Mouse (Mus musculus) limb, embryonic 13.5 days (tissue): Measurements from ENCODE around the gene Ptprn2. TPM values are rescaled to one million over a fixed set of nuclear protein-coding genes. Genes with fewer than 3 reads are reported as not detected.
"Not testable (repeated sequence)": the region's sequence is repeated elsewhere in the genome, so short reads cannot be mapped to it uniquely, and the experiment has no call there.

Source experiments
- ATAC-seq: fragments of 200-750 bp; cut with Nextera tagmentation; 2 replicates; pipeline ENCODE4 v1.8.0; 2017; ENCODE audit warnings: low read depth, moderate number of reproducible peaks, moderate TSS enrichment; ENCODE audit not compliant: low FRiP score
- H3K27ac ChIP-seq: fragments of 300-500 bp; sonication (generic); 2 replicates; pipeline ENCODE4 v1.5.1; 2015; ENCODE audit warnings: inconsistent platforms, mild to moderate bottlenecking, moderate library complexity
- H3K27me3 ChIP-seq: fragments of 300-500 bp; sonication (generic); 2 replicates; pipeline ENCODE4 v1.6.1; 2015; ENCODE audit warnings: mild to moderate bottlenecking, inconsistent platforms
- H3K36me3 ChIP-seq: fragments of 300-500 bp; sonication (generic); 2 replicates; pipeline ENCODE4 v1.6.1; 2015; ENCODE audit warnings: inconsistent platforms, mild to moderate bottlenecking, moderate library complexity
- H3K4me1 ChIP-seq: fragments of 300-500 bp; sonication (generic); 2 replicates; pipeline ENCODE4 v1.6.1; 2015; ENCODE audit warnings: inconsistent platforms
- H3K4me2 ChIP-seq: fragments of 300-500 bp; sonication (generic); replicated peaks from 2 replicates; pipeline ENCODE4 v1.6.1; 2015; ENCODE audit warnings: inconsistent platforms, mild to moderate bottlenecking, moderate library complexity
- H3K4me3 ChIP-seq: fragments of 300-500 bp; sonication (generic); 2 replicates; pipeline ENCODE4 v1.5.1; 2015; ENCODE audit warnings: moderate library complexity, mild to moderate bottlenecking, inconsistent platforms
- H3K9ac ChIP-seq: fragments of 300-500 bp; sonication (generic); 2 replicates; pipeline ENCODE4 v1.6.1; 2015; ENCODE audit warnings: mild to moderate bottlenecking, inconsistent platforms
- H3K9me3 ChIP-seq: fragments of 300-500 bp; sonication (generic); 2 replicates; pipeline ENCODE4 v1.6.1; 2016; ENCODE audit warnings: inconsistent platforms
- WGBS: fragments of 180-500 bp; shearing (Covaris S2); methylation state at CpG from one replicate; pipeline ENCODE4 v1.1.7; 2015; 5-methylcytosine and 5-hydroxymethylcytosine counted together
- polyA plus RNA-seq: library from polyadenylated mRNA; unstranded; fragments of >200 nt; fragmentation: Nextera tagmentation; extraction: Ambion mirVana; gene quantifications from 2 replicates; pipeline ENCODE4 v1.2.1, GENCODE M21; 2015

The Ptprn2 gene
- polyA plus RNA-seq, 1 experiment from 2014 or later, result 0.19 TPM

DNA sequence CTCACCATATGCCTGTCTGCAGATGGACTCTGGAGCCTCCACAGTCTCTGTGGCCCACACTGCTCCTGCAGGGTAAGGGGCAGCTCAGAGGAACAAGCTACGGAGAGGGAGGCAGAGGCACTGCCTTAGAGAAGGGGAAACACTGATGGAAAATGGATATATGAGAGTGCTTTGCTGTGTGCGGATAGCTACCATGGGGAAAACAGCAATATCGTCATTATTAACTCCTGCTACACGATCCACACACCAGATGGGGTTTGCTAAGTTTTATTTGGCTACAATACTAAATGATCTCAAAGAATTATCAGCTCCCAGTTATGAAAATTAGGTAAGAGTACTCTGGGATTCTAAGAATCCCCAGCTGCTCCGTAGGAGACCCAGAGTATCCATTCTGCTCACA lies 89.2 kb downstream of the Ptprn2 start:
- ATAC-seq, result no peak
- 62% methylated on average over 5 of the region's 5 CpGs for WGBS

DNA sequence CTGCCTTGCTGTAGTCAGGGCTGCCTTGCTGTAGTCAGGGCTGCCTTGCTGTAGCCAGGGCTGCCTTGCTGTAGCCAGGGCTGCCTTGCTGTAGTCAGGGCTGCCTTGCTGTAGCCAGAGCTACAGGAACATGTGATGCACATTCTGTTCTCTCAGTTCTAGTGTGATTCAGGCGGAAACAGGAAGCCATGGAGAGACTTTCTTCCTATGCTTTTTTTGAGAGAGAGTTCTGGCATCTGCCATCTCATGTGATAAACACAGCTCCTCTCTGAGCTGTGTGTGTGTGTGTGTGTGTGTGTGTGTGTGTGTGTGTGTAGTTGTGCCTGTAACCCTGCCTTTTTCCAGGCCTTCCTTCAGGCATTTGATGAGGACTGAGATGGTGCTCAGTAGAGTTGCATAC lies 92.4 kb downstream of the Ptprn2 start:
- WGBS, result 62% methylated on average over 1 of the region's 1 CpGs
- not testable (repeated sequence) for H3K36me3 ChIP-seq, H3K4me3 ChIP-seq, H3K4me2 ChIP-seq, H3K9me3 ChIP-seq, H3K4me1 ChIP-seq, H3K9ac ChIP-seq, ATAC-seq, H3K27ac ChIP-seq, H3K27me3 ChIP-seq

More for the DNA sequence above, 89.2 kb downstream of the Ptprn2 start:
- H3K4me3 ChIP-seq, result no peak overlapping the region
- H3K27ac ChIP-seq, result no peak overlapping the region
- no peaks in the 10 kb centered on the region for H3K27me3 ChIP-seq
- H3K9ac ChIP-seq, result no peak overlapping the region
- H3K9me3 ChIP-seq, result no peaks in the 10 kb centered on the region
- no peaks in the 10 kb centered on the region for H3K4me1 ChIP-seq
- H3K36me3 ChIP-seq, result no peaks in the 10 kb centered on the region
- no peak overlapping the region for H3K4me2 ChIP-seq

DNA sequence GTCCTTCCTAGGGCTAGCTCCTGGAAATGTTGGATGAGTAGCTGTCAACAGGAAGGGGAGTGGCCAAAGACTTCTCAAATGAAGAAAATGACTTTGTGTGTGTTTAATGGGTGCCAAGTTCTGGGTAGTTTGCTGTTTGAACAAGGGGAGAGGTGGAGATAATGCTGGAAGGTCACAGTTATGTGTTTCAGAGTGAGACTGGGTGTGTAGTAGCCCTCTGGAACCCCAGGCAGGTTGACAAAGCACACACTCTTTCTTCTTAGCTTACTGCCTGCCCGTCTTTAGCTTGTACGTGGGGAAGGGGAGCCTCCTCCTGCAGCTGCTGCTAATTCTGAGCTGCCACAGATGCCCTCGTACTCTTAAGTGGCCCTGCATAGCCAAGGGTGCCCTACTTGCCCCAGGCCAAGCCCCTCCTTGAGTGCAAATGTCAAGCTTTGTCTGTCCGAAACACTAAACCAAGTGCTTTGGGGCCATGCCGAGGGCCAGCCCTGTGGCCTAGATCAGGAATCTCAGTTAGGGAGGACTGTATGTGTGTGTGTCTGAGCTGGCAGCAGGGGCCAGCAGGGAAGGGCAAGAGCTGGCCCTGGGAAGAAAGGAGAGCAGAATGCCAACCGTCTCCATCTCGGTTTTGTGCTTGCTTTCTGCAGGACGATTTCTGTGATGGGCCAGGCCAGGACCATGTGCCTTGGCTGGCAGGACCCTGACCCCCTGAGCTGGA lies 95.5 kb downstream of the Ptprn2 start:
- peaks cover 5% of the 10 kb centered on the region; the same call in 1 of the 2 replicates for H3K4me1 ChIP-seq
- H3K4me3 ChIP-seq, result no peak overlapping the region
- H3K9ac ChIP-seq, result no peak overlapping the region
- 56% methylated on average over 8 of the region's 8 CpGs for whole genome bisulfite sequencing
- no peaks in the 10 kb centered on the region for H3K36me3 ChIP-seq
- no peaks in the 10 kb centered on the region for H3K9me3 ChIP-seq
- no peak overlapping the region for H3K27ac ChIP-seq
- H3K27me3 ChIP-seq, result no peaks in the 10 kb centered on the region
- ATAC-seq, result no peak
- H3K4me2 ChIP-seq, result no peak overlapping the region

DNA sequence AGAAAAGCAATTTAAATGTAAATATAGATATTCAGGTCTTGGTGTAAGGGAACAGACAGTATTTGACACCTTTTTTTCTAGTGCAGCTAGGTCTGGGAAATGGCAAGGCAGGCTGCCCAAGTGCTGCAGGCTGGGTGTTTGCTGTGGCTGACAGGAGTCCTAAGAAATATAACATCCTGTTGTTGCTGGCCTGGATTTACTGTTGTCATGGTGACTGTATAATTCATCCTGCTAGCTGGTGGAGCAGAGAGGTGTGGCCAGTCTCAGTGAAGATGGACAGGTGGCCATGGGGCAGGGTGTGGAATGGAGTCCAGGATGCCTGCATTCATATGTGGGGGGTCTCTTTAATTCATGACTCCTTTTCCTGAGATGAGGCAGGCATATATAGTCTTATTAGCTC lies 96.3 kb downstream of the Ptprn2 start:
- Histone ChIP-seq H3K27ac (no peak overlapping the region), H3K9me3 (no peaks in the 10 kb centered on the region), H3K9ac (no peak overlapping the region), H3K36me3 (no peaks in the 10 kb centered on the region), H3K4me3 (no peak overlapping the region), H3K4me1 (peaks cover 5% of the 10 kb centered on the region; the same call in 1 of the 2 replicates), H3K4me2 (no peak overlapping the region), H3K27me3 (no peaks in the 10 kb centered on the region)
- no peak for ATAC-seq

DNA sequence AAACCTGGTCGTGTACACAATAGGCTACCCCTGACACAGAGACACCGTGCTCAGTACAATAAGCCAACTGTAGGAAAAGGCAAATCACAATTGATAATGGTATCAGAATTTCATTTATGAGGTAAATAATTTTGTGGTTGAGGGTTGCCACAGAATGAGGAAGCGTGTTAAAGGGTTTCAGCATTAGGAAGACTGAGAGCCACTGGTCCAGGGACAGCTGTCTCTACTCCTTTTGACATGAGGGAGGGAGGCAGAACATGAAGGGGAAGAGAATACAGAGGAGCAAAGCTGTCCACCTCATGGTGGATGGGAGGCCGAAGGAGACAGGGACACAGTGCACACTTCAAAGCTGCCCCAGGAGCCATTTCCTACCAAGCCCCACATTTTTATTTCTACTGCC lies 97.3 kb downstream of the Ptprn2 start:
- ATAC-seq, result no peak
- Histone ChIP-seq H3K4me2 (no peak overlapping the region), H3K4me3 (no peak overlapping the region), H3K27ac (no peak overlapping the region), H3K9me3 (no peaks in the 10 kb centered on the region), H3K36me3 (no peaks in the 10 kb centered on the region), H3K4me1 (peaks cover 5% of the 10 kb centered on the region; the same call in 1 of the 2 replicates), H3K9ac (no peak overlapping the region), H3K27me3 (no peaks in the 10 kb centered on the region)
- WGBS, result 87% methylated on average over 4 of the region's 4 CpGs

DNA sequence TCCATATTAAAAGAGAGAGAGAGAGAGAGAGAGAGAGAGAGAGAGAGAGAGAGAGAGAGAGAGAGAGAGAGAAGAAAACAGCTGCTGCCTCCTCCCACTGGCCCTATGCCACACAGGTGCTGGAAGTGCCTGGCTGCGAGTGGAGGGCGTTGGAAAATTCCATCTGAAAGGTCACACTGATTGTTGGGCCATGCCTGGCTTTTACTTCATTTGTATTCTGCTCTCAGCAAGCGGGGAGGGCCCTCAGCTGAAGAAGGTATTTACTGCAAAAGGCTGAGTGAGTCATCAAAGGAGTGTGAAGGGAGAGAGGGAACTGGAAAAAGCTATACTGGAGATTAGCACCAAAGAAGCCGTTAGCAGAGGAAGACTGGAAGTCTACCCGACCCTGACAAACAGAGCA lies 99.5 kb downstream of the Ptprn2 start:
- Histone ChIP-seq H3K9ac (no peak overlapping the region), H3K4me2 (no peak overlapping the region), H3K27ac (no peak overlapping the region), H3K4me1 (peaks cover 5% of the 10 kb centered on the region; the same call in 1 of the 2 replicates), H3K4me3 (no peak overlapping the region), H3K27me3 (no peaks in the 10 kb centered on the region), H3K36me3 (no peaks in the 10 kb centered on the region), H3K9me3 (no peaks in the 10 kb centered on the region)
- WGBS, result 15% methylated on average over 5 of the region's 5 CpGs
- ATAC-seq, result 0 out of 2 replicates have a peak, but pooled peaks have one; percentile 15

DNA sequence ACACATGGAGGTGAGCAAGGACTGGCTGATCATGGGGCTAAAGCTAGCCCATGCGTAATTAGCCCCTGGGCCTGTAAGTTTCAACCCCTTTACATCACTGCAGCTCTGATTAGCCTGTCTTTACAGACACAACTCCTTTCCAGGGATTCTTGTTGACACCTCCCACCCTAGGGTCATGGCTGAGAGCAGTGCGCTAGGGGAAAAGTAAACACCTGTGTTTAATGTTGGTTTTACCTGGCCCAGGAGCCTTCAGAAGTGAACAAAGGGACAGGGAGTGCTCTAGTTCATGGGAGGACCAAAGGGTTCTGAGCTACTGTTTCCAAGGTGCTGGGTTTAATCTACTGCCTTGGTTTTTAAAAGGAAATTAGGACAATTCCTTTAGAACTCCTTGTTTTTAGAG lies 100.6 kb downstream of the Ptprn2 start:
- peaks cover 5% of the 10 kb centered on the region; the same call in 1 of the 2 replicates for H3K4me1 ChIP-seq
- no peak for ATAC-seq

DNA sequence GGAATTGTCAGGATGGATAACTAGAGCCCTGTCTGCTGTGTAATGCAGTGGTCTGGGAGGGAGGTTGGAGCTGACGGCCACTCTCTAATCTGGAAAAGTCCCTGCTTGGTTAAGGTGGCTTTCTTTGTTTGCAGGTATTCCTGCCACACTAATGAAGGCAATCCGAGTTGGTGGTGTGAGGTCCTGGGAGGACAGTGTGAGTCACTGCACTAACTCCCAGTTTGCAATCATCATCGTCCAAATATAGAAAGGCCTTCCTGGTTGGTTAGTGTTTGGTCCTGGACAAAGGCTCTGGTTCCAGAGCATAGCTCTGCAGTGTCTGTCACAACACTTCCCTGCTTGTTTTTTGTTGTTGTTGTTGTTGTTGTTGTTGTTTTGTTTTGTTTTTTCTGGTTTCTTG lies 102.0 kb downstream of the Ptprn2 start:
- Histone ChIP-seq H3K4me3 (no peak overlapping the region), H3K36me3 (no peaks in the 10 kb centered on the region), H3K4me1 (peaks cover 5% of the 10 kb centered on the region; the same call in 1 of the 2 replicates), H3K9me3 (no peaks in the 10 kb centered on the region), H3K9ac (no peak overlapping the region), H3K4me2 (no peak overlapping the region), H3K27ac (no peak overlapping the region), H3K27me3 (no peaks in the 10 kb centered on the region)
- 58% methylated on average over 3 of the region's 3 CpGs for WGBS
- no peak for ATAC-seq

More for the DNA sequence above, 100.6 kb downstream of the Ptprn2 start:
- Histone ChIP-seq H3K27ac (no peak overlapping the region), H3K4me2 (no peak overlapping the region), H3K4me3 (no peak overlapping the region), H3K9ac (no peak overlapping the region), H3K27me3 (no peaks in the 10 kb centered on the region), H3K36me3 (no peaks in the 10 kb centered on the region), H3K9me3 (no peaks in the 10 kb centered on the region)
- WGBS, result 62% methylated on average over 2 of the region's 2 CpGs

DNA sequence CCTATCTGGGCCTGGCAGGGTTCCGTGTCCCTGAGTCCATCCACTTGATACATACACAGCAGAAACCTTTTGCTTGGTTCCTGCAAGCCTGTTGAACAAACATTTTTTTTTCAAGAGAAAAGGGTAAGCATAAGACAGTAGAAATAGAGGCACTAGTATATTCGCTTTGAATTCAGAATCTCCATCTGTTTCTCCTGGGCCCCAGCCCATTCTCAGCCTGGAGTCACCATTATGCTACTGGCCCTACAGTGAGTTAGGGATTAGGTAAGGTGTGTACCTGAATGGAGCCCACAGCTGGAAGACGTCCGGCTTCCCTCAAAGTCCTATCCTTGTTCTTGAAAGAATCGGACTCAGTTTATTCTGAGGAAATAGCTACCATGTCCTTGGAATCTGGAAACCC lies 104.6 kb downstream of the Ptprn2 start:
- Histone ChIP-seq H3K9me3 (no peaks in the 10 kb centered on the region), H3K4me2 (no peak overlapping the region), H3K36me3 (no peaks in the 10 kb centered on the region), H3K27ac (no peak overlapping the region), H3K9ac (no peak overlapping the region), H3K4me3 (no peak overlapping the region), H3K4me1 (peaks cover 3% of the 10 kb centered on the region), H3K27me3 (no peaks in the 10 kb centered on the region)
- ATAC-seq, result no peak
- WGBS, result 86% methylated on average over 5 of the region's 5 CpGs

DNA sequence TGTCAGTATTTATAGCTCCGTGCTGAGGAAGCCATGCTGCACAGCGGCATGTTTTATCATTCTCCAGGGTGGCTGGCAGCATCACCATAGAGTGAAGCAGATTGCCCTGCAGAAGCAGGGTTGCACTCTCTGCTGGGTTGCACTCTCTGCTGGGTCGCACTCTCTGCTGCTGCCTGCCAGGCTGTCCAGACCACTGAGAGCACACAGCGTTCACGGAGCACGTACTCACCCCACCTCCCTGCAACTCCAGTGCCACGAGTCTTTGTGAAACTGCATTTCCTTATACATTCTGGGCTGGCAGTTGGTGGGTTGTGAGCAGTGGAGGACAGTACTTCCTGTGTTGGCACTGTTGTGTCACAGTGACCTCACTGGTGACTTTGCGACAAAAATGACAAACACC lies 108.9 kb downstream of the Ptprn2 start:
- H3K27me3 ChIP-seq, result no peaks in the 10 kb centered on the region
- 77% methylated on average over 8 of the region's 8 CpGs for WGBS
- no peak overlapping the region for H3K4me2 ChIP-seq
- no peaks in the 10 kb centered on the region for H3K9me3 ChIP-seq
- no peak overlapping the region for H3K27ac ChIP-seq
- ATAC-seq, result no peak
- no peak overlapping the region for H3K4me3 ChIP-seq
- H3K9ac ChIP-seq, result no peak overlapping the region
- H3K36me3 ChIP-seq, result no peaks in the 10 kb centered on the region
- peaks cover under 1% of the 10 kb centered on the region; the same call in 1 of the 2 replicates for H3K4me1 ChIP-seq

DNA sequence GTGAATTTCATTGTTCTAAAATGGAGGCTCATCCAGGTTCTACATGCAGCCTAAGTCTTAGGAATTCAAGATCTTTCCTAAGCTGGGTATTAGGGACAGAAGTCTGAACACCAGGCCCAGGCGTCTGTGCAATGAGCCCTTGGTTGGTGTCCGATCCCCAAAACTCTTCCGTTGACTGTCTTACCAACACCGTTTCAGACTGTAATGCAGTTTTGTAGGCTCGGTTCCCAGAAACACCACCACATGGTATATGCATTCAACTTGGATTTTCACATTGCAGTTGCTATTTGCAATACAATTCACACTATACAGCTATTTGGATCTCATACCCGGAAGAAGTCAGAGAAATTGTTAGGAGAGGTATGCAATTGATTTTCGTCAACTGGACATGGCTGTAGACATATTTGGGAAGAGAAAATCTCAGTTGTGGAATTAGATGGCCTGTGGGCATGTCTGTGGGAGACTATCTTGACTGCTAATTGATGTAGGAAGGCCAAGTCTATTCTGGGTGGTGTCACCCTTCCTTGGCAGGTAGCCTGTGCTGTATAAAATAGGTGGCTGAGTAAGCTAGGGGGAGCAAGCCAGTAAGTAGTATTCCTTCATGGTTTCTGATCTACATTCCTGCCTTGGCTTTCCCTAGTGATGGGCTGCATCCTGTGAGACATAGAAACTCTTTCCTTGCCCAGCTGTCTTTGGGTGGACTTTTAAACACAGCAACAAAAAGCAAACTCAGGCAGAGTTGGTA lies 109.5 kb downstream of the Ptprn2 start:
- Histone ChIP-seq H3K27me3 (no peaks in the 10 kb centered on the region), H3K4me2 (no peak overlapping the region), H3K9ac (no peak overlapping the region), H3K36me3 (no peaks in the 10 kb centered on the region), H3K9me3 (no peaks in the 10 kb centered on the region), H3K27ac (no peak overlapping the region), H3K4me1 (peaks cover 3% of the 10 kb centered on the region; the same call in 1 of the 2 replicates), H3K4me3 (no peak overlapping the region)
- 91% methylated on average over 7 of the region's 7 CpGs for WGBS
- ATAC-seq, result no peak

DNA sequence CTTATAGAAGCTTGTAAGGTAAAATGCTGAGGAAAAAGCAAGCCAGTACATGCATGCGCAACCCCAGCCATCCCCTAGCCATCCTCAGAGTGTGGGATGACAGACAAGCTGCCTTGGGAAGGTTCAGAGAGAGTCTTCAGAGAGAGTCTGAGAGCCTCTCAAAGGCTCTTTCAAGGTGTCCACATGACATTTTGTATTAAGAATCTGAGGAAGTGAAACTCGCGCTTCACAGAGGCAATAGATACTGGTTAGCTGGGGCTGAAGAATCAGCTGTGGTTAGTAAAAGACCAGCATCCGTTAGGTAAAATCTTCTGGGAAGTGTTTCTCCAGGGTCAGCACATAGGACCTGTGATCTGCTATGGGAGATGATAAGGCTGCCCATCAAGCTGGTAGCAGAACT lies 110.2 kb downstream of the Ptprn2 start:
- Histone ChIP-seq H3K36me3 (no peaks in the 10 kb centered on the region), H3K4me2 (no peak overlapping the region), H3K9ac (no peak overlapping the region), H3K4me3 (no peak overlapping the region), H3K4me1 (peaks cover 3% of the 10 kb centered on the region; the same call in 1 of the 2 replicates), H3K27me3 (no peaks in the 10 kb centered on the region), H3K27ac (no peak overlapping the region), H3K9me3 (no peaks in the 10 kb centered on the region)
- 89% methylated on average over 4 of the region's 4 CpGs for WGBS
- no peak for ATAC-seq
